ENCODE assay signal across 13 mouse cellular contexts in the genomic region with DNA sequence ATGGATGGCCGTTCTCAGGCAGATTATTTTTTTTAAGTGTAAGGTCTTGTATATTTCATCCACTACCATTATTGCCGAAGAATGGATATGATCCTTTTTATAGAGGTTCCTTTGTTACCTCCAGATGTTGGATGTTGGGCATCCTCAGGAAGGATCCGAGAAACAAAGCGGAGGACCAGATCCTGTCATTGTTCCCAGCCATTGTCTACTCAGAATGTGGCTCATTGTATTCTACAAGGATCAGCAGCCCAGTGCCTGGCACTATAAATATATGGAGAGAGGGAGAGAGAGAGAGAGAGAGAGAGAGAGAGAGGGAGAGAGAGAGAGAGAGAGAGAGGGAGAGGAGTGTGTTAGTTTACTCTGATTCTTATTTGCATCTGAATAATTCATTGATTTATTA. TPM values are rescaled to one million over a fixed set of nuclear protein-coding genes. Genes with fewer than 3 reads are reported as not detected.
DNase-seq lines count a peak whose midpoint lies in the region; ATAC-seq and TF ChIP-seq lines count a peak whose summit lies in the region.
"Had no signal": no experiment of that assay in that cellular context is flagged by ENCODE, and none has a peak within 500 bp of the region (broad histone marks: within the 10 kb centered on the region; RNA-seq: fewer than 3 reads in every experiment).

No protein-coding gene starts in this region.

- no peak for ATAC-seq in kidney, postnatal 0 days (replicated peaks; ENCODE audit: low FRiP score, low read depth)
- ATAC-seq in heart, embryonic 16.5 days (replicated peaks; ENCODE audit: extremely low read depth, insufficient read depth, low FRiP score) = no peak

- H3K4me1 ChIP-seq in heart, embryonic 10.5 days = peaks cover 57% of the 10 kb centered on the region
- peaks cover 5% of the 10 kb centered on the region; the same call in 1 of the 2 replicates for H3K4me1 ChIP-seq in kidney, postnatal 0 days (replicated peaks; ENCODE audit: insufficient read depth, low read length)
- peaks cover 11% of the 10 kb centered on the region for H3K4me1 ChIP-seq in ES-Bruce4 (ENCODE audit: control insufficient read depth, insufficient read depth, low read length)
- H3K4me1 ChIP-seq in heart, embryonic 16.5 days (ENCODE audit: control insufficient read depth, insufficient read depth, low read length) = peaks cover 65% of the 10 kb centered on the region

- peak overlapping the region; percentile 72; the same call in 1 of the 2 replicates for H3K27ac ChIP-seq in heart, embryonic 10.5 days
- H3K27ac ChIP-seq in kidney, postnatal 0 days = peak overlapping the region; percentile 47; the same call in 1 of the 2 replicates
- H3K27ac ChIP-seq in ES-Bruce4 (ENCODE audit: insufficient read depth, low read length) = peak overlapping the region; percentile 91
- H3K27ac ChIP-seq in heart, embryonic 16.5 days (ENCODE audit: low read length) = peak overlapping the region; percentile 88
- H3K27ac ChIP-seq: hindbrain, embryonic 15.5 days; midbrain, embryonic 12.5 days had no signal

- 71% methylated on average over 4 of the region's 4 CpGs for WGBS in heart, embryonic 10.5 days
- WGBS in kidney, postnatal 0 days = 67% methylated on average over 4 of the region's 4 CpGs
- 52% methylated on average over 4 of the region's 4 CpGs for WGBS in heart, embryonic 16.5 days

- DNase-seq in heart, embryonic 10.5 days (ENCODE audit: low spot score) = no peak
- DNase-seq in heart, adult 8-10 months (ENCODE audit: low spot score) = no peak
- DNase-seq in kidney, postnatal 0 days (ENCODE audit: low spot score) = no peak
- DNase-seq in kidney, postnatal 36 days = no peak
- no peak for DNase-seq in thymus, postnatal 25 days
- no peak for DNase-seq in left cerebral cortex, postnatal 25 days (ENCODE audit: low spot score in 2 of 2)
- DNase-seq: right cerebral cortex, postnatal 25 days; thymus, adult 2 months had no signal

- no peak overlapping the region for H3K4me2 ChIP-seq in kidney, postnatal 0 days (ENCODE audit: low read length)
- H3K4me2 ChIP-seq in heart, embryonic 16.5 days (ENCODE audit: low read depth, low read length) = peak overlapping the region; percentile 3; the same call in 1 of the 2 replicates
- H3K4me2 ChIP-seq: embryonic facial prominence, embryonic 12.5 days; hindbrain, embryonic 15.5 days; midbrain, embryonic 12.5 days had no signal

- no peaks in the 10 kb centered on the region for H3K9me3 ChIP-seq in heart, embryonic 10.5 days
- no peaks in the 10 kb centered on the region for H3K9me3 ChIP-seq in kidney, postnatal 0 days (replicated peaks; ENCODE audit: low read length)
- H3K9me3 ChIP-seq in ES-Bruce4 (replicated peaks; ENCODE audit: control insufficient read depth, insufficient read depth, low read length, poor library complexity, severe bottlenecking) = no peaks in the 10 kb centered on the region
- H3K9me3 ChIP-seq in heart, embryonic 16.5 days (replicated peaks; ENCODE audit: control insufficient read depth, low read length) = no peaks in the 10 kb centered on the region
- H3K9me3 ChIP-seq: embryonic facial prominence, embryonic 12.5 days; hindbrain, embryonic 15.5 days; midbrain, embryonic 12.5 days had no signal

- H3K36me3 ChIP-seq in heart, embryonic 10.5 days = peaks cover 50% of the 10 kb centered on the region
- H3K36me3 ChIP-seq in kidney, postnatal 0 days (ENCODE audit: insufficient read depth, low read length) = no peaks in the 10 kb centered on the region
- H3K36me3 ChIP-seq in ES-Bruce4 (ENCODE audit: control insufficient read depth, insufficient read depth, low read length, poor library complexity, severe bottlenecking) = peaks cover 15% of the 10 kb centered on the region
- peaks cover 5% of the 10 kb centered on the region; the same call in 1 of the 2 replicates for H3K36me3 ChIP-seq in heart, embryonic 16.5 days (ENCODE audit: control insufficient read depth, insufficient read depth)

- intact Hi-C loops in left cerebral cortex, postnatal 25 days (cut with DNase I) = no loop called here

- TF ChIP-seq POLR2A in ES-Bruce4 (IDR thresholded peaks at IDR 0.05; ENCODE audit: insufficient read depth, low read length) = no peak

- H3K27me3 ChIP-seq in heart, embryonic 10.5 days (ENCODE audit: insufficient read depth, poor library complexity, severe bottlenecking) = no peaks in the 10 kb centered on the region
- no peaks in the 10 kb centered on the region for H3K27me3 ChIP-seq in kidney, postnatal 0 days (ENCODE audit: insufficient read depth, low read length)
- H3K27me3 ChIP-seq in ES-Bruce4 (ENCODE audit: control insufficient read depth, insufficient read depth, low read length, poor library complexity, severe bottlenecking) = no peaks in the 10 kb centered on the region
- H3K27me3 ChIP-seq in heart, embryonic 16.5 days (ENCODE audit: control insufficient read depth, insufficient read depth, low read length) = no peaks in the 10 kb centered on the region
- H3K27me3 ChIP-seq: embryonic facial prominence, embryonic 12.5 days; hindbrain, embryonic 15.5 days; midbrain, embryonic 12.5 days had no signal

- TF ChIP-seq EP300 in ES-Bruce4 (IDR thresholded peaks at IDR 0.05; ENCODE audit: insufficient read depth, low read depth, low read length) = no peak

- H3K4me3 ChIP-seq in heart, embryonic 10.5 days = no peak overlapping the region
- H3K4me3 ChIP-seq in kidney, postnatal 0 days (replicated peaks; ENCODE audit: low read depth, low read length) = no peak overlapping the region
- H3K4me3 ChIP-seq in ES-Bruce4 (ENCODE audit: low read depth, low read length) = no peak overlapping the region
- H3K4me3 ChIP-seq in heart, embryonic 16.5 days (ENCODE audit: low read length) = no peak overlapping the region
- H3K4me3 ChIP-seq: embryonic facial prominence, embryonic 12.5 days; hindbrain, embryonic 15.5 days; midbrain, embryonic 12.5 days had no signal

- H3K9ac ChIP-seq in kidney, postnatal 0 days (ENCODE audit: low read depth, low read length) = no peak overlapping the region
- no peak overlapping the region for H3K9ac ChIP-seq in ES-Bruce4 (ENCODE audit: low read depth, poor library complexity, severe bottlenecking)
- H3K9ac ChIP-seq in heart, embryonic 16.5 days (ENCODE audit: low read length) = peak overlapping the region; percentile 54
- H3K9ac ChIP-seq: embryonic facial prominence, embryonic 12.5 days; hindbrain, embryonic 15.5 days; midbrain, embryonic 12.5 days had no signal

- TF ChIP-seq CTCF in kidney, postnatal 0 days (IDR thresholded peaks at IDR 0.05; ENCODE audit: low read depth) = no peak
- TF ChIP-seq CTCF in ES-Bruce4 (IDR thresholded peaks at IDR 0.05; ENCODE audit: low read depth, low read length) = no peak

RNA-seq across cellular contexts. Expression of a gene that starts 6.8 kb away (rescaled TPM):
- polyA plus RNA-seq in heart, embryonic 10.5 days (2016; fragmentation: Nextera tagmentation; extraction: Ambion mirVana) = 24.2 and 32.9 TPM in 2 replicates
- total RNA-seq in heart, adult 8-10 months (2022) = 10 to 100 TPM; 17.7 to 42.4 (median 24.0) TPM
- polyA plus RNA-seq in kidney, postnatal 0 days (2015; fragmentation: Nextera tagmentation; extraction: Ambion mirVana) = 6.5 and 8.1 TPM in 2 replicates
- polyA plus RNA-seq in ES-Bruce4 (2011; ENCODE audit: insufficient read depth, insufficient read length, low read depth, missing spikeins) = 51.2 and 51.6 TPM in 2 replicates
- 21.3 and 24.4 TPM in 2 replicates for polyA plus RNA-seq in heart, embryonic 16.5 days (2015; fragmentation: Nextera tagmentation; extraction: Ambion mirVana)
- total RNA-seq in left cerebral cortex, postnatal 25 days (2021) = 10 to 100 TPM; 23.6 to 26.8 TPM

RNA-seq across cellular contexts. Expression of a gene that starts 10.4 kb away (rescaled TPM):
- polyA plus RNA-seq in heart, embryonic 10.5 days (2016; fragmentation: Nextera tagmentation; extraction: Ambion mirVana) = 4.3 and 4.5 TPM in 2 replicates
- total RNA-seq in heart, adult 8-10 months (2022) = 1 to 10 TPM in 2 of 4 experiments, under 1 TPM in 2; 0.43 to 1.3 (median 0.96) TPM
- polyA plus RNA-seq in kidney, postnatal 0 days (2015; fragmentation: Nextera tagmentation; extraction: Ambion mirVana) = 6.0 and 6.2 TPM in 2 replicates
- 5.5 TPM in 1 of 2 replicates, not detected in the other for polyA plus RNA-seq in ES-Bruce4 (2011; ENCODE audit: insufficient read depth, insufficient read length, low read depth, missing spikeins)
- polyA plus RNA-seq in heart, embryonic 16.5 days (2015; fragmentation: Nextera tagmentation; extraction: Ambion mirVana) = 3.0 and 10.7 TPM in 2 replicates
- total RNA-seq in left cerebral cortex, postnatal 25 days (2021) = 1 to 10 TPM; 1.2 to 2.8 TPM
